Mouse (Mus musculus): ENCODE measurements at regions not wholly inside any gene's neighbourhood (a gene's known extent, or its start where the extent isn't known, plus 50 kb on each side); places are given as distances from the start of the nearest gene placed in this dataset.

DNA sequence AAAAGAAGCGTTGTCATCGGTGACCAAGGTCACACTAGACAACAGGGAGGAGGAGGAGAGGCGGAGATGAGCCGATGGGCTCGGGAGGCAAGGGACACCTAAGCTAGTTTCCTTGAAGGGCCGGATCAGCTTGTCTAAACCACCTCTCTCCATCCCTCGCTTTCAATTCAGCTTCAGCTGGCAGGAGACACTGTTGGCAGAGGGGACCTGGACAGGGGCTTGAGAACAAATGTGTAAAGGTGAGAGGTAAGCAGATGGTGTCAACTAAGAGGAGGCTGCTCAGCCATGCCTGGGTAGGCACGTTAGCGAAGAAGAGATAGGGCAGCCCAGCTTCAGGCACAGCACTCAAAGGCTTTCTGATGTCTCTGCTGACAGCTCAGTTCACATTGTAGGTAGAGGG is 299.8 kb upstream of the Prox1 start:
- no peaks in the 10 kb centered on the region for H3K27me3 ChIP-seq (ENCODE audit: control insufficient read depth, insufficient read depth, low read length)
- no peak overlapping the region for H3K4me3 ChIP-seq (ENCODE audit: low read depth, low read length)
- H3K27ac ChIP-seq (replicated peaks; ENCODE audit: low read depth, low read length) = no peak overlapping the region
- no peaks in the 10 kb centered on the region for H3K4me1 ChIP-seq (ENCODE audit: control insufficient read depth, insufficient read depth, low read length)
- H3K4me2 ChIP-seq (ENCODE audit: low read depth, low read length) = no peak overlapping the region
- H3K9ac ChIP-seq (replicated peaks; ENCODE audit: low read length) = no peak overlapping the region
- DNase-seq (ENCODE audit: low spot score) (no peak), ATAC-seq (replicated peaks; ENCODE audit: insufficient number of reproducible peaks, low FRiP score, low TSS enrichment, low read depth) (no peak)
- H3K9me3 ChIP-seq (replicated peaks; ENCODE audit: control insufficient read depth, low read length) = no peaks in the 10 kb centered on the region
- H3K36me3 ChIP-seq (replicated peaks; ENCODE audit: control insufficient read depth, insufficient read depth, low read depth, low read length) = no peaks in the 10 kb centered on the region
- WGBS = 88% methylated on average over 9 of the region's 9 CpGs

GRCm38 (mm10) chr1:190457541-190458061 is 287.1 kb upstream of the Prox1 start:
- H3K27ac ChIP-seq (replicated peaks; ENCODE audit: low read depth, low read length) = no peak overlapping the region
- no peak overlapping the region for H3K4me2 ChIP-seq (ENCODE audit: low read depth, low read length)
- 74% methylated on average over 12 of the region's 12 CpGs for WGBS
- H3K9me3 ChIP-seq (replicated peaks; ENCODE audit: control insufficient read depth, low read length) = no peaks in the 10 kb centered on the region
- H3K36me3 ChIP-seq (replicated peaks; ENCODE audit: control insufficient read depth, insufficient read depth, low read depth, low read length) = no peaks in the 10 kb centered on the region
- H3K27me3 ChIP-seq (ENCODE audit: control insufficient read depth, insufficient read depth, low read length) = no peaks in the 10 kb centered on the region
- ATAC-seq (replicated peaks; ENCODE audit: insufficient number of reproducible peaks, low FRiP score, low TSS enrichment, low read depth) (no peak), DNase-seq (ENCODE audit: low spot score) (no peak)
- H3K4me3 ChIP-seq (ENCODE audit: low read depth, low read length) = no peak overlapping the region
- H3K4me1 ChIP-seq (ENCODE audit: control insufficient read depth, insufficient read depth, low read length) = no peaks in the 10 kb centered on the region
- H3K9ac ChIP-seq (replicated peaks; ENCODE audit: low read length) = no peak overlapping the region

DNA sequence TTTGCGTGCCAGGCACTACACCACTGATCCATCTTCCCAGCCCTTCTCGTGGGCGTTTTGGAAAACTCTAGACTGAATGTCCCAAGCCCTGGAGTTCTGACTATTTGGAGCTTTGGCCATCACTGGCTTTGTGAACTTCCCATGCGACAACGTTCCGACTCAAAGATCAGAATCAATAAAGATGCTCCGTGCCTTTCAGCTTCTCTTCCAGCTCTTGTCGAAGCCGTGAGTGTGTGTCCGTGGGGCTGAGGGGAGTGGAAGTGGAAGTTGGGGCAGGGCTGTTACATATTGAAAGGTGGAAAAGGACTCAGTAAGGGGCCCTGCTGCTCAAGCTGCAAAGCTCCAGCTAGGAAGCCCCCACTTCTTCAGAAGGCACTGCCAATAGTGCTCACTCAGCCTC is 283.0 kb upstream of the Prox1 start:
- Histone ChIP-seq H3K4me2 (ENCODE audit: low read depth, low read length) (no peak overlapping the region), H3K36me3 (replicated peaks; ENCODE audit: control insufficient read depth, insufficient read depth, low read depth, low read length) (no peaks in the 10 kb centered on the region), H3K9ac (replicated peaks; ENCODE audit: low read length) (no peak overlapping the region), H3K4me1 (ENCODE audit: control insufficient read depth, insufficient read depth, low read length) (no peaks in the 10 kb centered on the region), H3K4me3 (ENCODE audit: low read depth, low read length) (no peak overlapping the region), H3K27me3 (ENCODE audit: control insufficient read depth, insufficient read depth, low read length) (no peaks in the 10 kb centered on the region), H3K27ac (replicated peaks; ENCODE audit: low read depth, low read length) (no peak overlapping the region), H3K9me3 (replicated peaks; ENCODE audit: control insufficient read depth, low read length) (no peaks in the 10 kb centered on the region)
- 92% methylated on average over 10 of the region's 10 CpGs for WGBS
- DNase-seq (ENCODE audit: low spot score) (no peak), ATAC-seq (replicated peaks; ENCODE audit: insufficient number of reproducible peaks, low FRiP score, low TSS enrichment, low read depth) (no peak)

GRCm38 (mm10) chr1:190452115-190452842 is 281.8 kb upstream of the Prox1 start:
- no peak overlapping the region for H3K4me2 ChIP-seq (ENCODE audit: low read depth, low read length)
- no peaks in the 10 kb centered on the region for H3K36me3 ChIP-seq (replicated peaks; ENCODE audit: control insufficient read depth, insufficient read depth, low read depth, low read length)
- H3K27me3 ChIP-seq (ENCODE audit: control insufficient read depth, insufficient read depth, low read length) = no peaks in the 10 kb centered on the region
- WGBS = 57% methylated on average over 11 of the region's 11 CpGs
- no peaks in the 10 kb centered on the region for H3K9me3 ChIP-seq (replicated peaks; ENCODE audit: control insufficient read depth, low read length)
- no peaks in the 10 kb centered on the region for H3K4me1 ChIP-seq (ENCODE audit: control insufficient read depth, insufficient read depth, low read length)
- H3K4me3 ChIP-seq (ENCODE audit: low read depth, low read length) = no peak overlapping the region
- no peak overlapping the region for H3K9ac ChIP-seq (replicated peaks; ENCODE audit: low read length)
- DNase-seq (ENCODE audit: low spot score) = no peak
- ATAC-seq (replicated peaks; ENCODE audit: insufficient number of reproducible peaks, low FRiP score, low TSS enrichment, low read depth) = no peak; the same call in 1 of the 2 replicates
- H3K27ac ChIP-seq (replicated peaks; ENCODE audit: low read depth, low read length) = no peak overlapping the region

- Histone ChIP-seq H3K4me3 (ENCODE audit: low read depth, low read length) (no peak overlapping the region), H3K27ac (replicated peaks; ENCODE audit: low read depth, low read length) (no peak overlapping the region), H3K9me3 (replicated peaks; ENCODE audit: control insufficient read depth, low read length) (no peaks in the 10 kb centered on the region), H3K36me3 (replicated peaks; ENCODE audit: control insufficient read depth, insufficient read depth, low read depth, low read length) (no peaks in the 10 kb centered on the region), H3K27me3 (ENCODE audit: control insufficient read depth, insufficient read depth, low read length) (no peaks in the 10 kb centered on the region), H3K9ac (replicated peaks; ENCODE audit: low read length) (no peak overlapping the region), H3K4me2 (ENCODE audit: low read depth, low read length) (no peak overlapping the region), H3K4me1 (ENCODE audit: control insufficient read depth, insufficient read depth, low read length) (no peaks in the 10 kb centered on the region)
- ATAC-seq (replicated peaks; ENCODE audit: insufficient number of reproducible peaks, low FRiP score, low TSS enrichment, low read depth) (no peak), DNase-seq (ENCODE audit: low spot score) (no peak)
- WGBS = 20% methylated on average over 8 of the region's 8 CpGs
Measured at GRCm38 (mm10) chr1:190448263-190448662, 277.7 kb upstream of the Prox1 start.

DNA sequence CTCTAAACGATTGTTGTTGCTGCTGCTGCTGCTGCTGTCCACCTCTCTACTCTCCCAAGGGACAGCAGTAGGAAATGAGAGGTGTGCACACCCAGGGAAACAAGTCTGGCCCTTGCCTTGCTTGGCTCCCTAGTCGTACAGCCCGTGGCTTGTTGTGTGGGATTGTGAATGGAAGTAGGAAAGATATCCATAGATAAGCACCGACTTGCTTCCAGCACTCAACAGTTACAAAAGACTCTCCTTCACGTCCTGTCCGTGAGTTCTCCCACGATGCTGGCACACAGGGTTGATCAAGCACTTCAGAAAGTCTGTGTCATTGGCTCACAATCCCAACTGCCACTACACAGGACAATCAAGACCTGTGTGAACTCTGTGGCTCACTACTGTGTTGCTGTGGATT is 276.7 kb upstream of the Prox1 start:
- DNase-seq (ENCODE audit: low spot score) (no peak), ATAC-seq (replicated peaks; ENCODE audit: insufficient number of reproducible peaks, low FRiP score, low TSS enrichment, low read depth) (no peak)
- H3K27ac ChIP-seq (replicated peaks; ENCODE audit: low read depth, low read length) = no peak overlapping the region
- no peak overlapping the region for H3K9ac ChIP-seq (replicated peaks; ENCODE audit: low read length)
- 83% methylated on average over 7 of the region's 7 CpGs for WGBS
- no peak overlapping the region for H3K4me3 ChIP-seq (ENCODE audit: low read depth, low read length)
- H3K9me3 ChIP-seq (replicated peaks; ENCODE audit: control insufficient read depth, low read length) = no peaks in the 10 kb centered on the region
- H3K27me3 ChIP-seq (ENCODE audit: control insufficient read depth, insufficient read depth, low read length) = no peaks in the 10 kb centered on the region
- no peaks in the 10 kb centered on the region for H3K36me3 ChIP-seq (replicated peaks; ENCODE audit: control insufficient read depth, insufficient read depth, low read depth, low read length)
- no peaks in the 10 kb centered on the region for H3K4me1 ChIP-seq (ENCODE audit: control insufficient read depth, insufficient read depth, low read length)
- no peak overlapping the region for H3K4me2 ChIP-seq (ENCODE audit: low read depth, low read length)

DNA sequence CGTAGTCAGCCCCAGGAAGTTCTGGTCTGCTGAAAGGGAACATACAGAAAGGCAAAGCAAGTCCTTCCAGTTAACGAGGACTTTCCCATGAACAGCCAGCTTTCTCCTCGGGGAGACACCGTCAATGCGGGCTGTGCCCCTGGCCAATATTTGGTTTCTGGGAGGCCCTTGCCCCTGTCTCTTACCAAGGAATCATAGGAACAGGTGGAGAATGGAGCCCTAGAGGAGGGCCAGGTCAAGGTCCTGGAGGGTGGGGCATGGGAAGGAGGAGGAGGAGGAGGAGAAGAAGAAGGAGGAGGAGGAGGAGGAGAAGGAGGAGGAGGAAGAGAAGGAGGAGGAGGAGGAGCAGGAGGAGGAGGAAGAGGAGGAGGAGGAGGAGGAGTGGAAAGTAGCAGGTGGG is 276.2 kb upstream of the Prox1 start:
- Histone ChIP-seq H3K9ac (replicated peaks; ENCODE audit: low read length) (no peak overlapping the region), H3K9me3 (replicated peaks; ENCODE audit: control insufficient read depth, low read length) (no peaks in the 10 kb centered on the region), H3K27me3 (ENCODE audit: control insufficient read depth, insufficient read depth, low read length) (no peaks in the 10 kb centered on the region), H3K27ac (replicated peaks; ENCODE audit: low read depth, low read length) (no peak overlapping the region), H3K4me3 (ENCODE audit: low read depth, low read length) (no peak overlapping the region), H3K36me3 (replicated peaks; ENCODE audit: control insufficient read depth, insufficient read depth, low read depth, low read length) (no peaks in the 10 kb centered on the region), H3K4me1 (ENCODE audit: control insufficient read depth, insufficient read depth, low read length) (no peaks in the 10 kb centered on the region), H3K4me2 (ENCODE audit: low read depth, low read length) (no peak overlapping the region)
- DNase-seq (ENCODE audit: low spot score) (no peak), ATAC-seq (replicated peaks; ENCODE audit: insufficient number of reproducible peaks, low FRiP score, low TSS enrichment, low read depth) (no peak)
- WGBS = 85% methylated on average over 5 of the region's 5 CpGs

- WGBS = 77% methylated on average over 9 of the region's 9 CpGs
- Histone ChIP-seq H3K36me3 (replicated peaks; ENCODE audit: control insufficient read depth, insufficient read depth, low read depth, low read length) (no peaks in the 10 kb centered on the region), H3K9ac (replicated peaks; ENCODE audit: low read length) (no peak overlapping the region), H3K4me2 (ENCODE audit: low read depth, low read length) (no peak overlapping the region), H3K27ac (replicated peaks; ENCODE audit: low read depth, low read length) (no peak overlapping the region), H3K9me3 (replicated peaks; ENCODE audit: control insufficient read depth, low read length) (no peaks in the 10 kb centered on the region), H3K4me3 (ENCODE audit: low read depth, low read length) (no peak overlapping the region), H3K27me3 (ENCODE audit: control insufficient read depth, insufficient read depth, low read length) (no peaks in the 10 kb centered on the region), H3K4me1 (ENCODE audit: control insufficient read depth, insufficient read depth, low read length) (no peaks in the 10 kb centered on the region)
- ATAC-seq (replicated peaks; ENCODE audit: insufficient number of reproducible peaks, low FRiP score, low TSS enrichment, low read depth) (no peak), DNase-seq (ENCODE audit: low spot score) (no peak)
Measured at GRCm38 (mm10) chr1:190444366-190444765, 273.9 kb upstream of the Prox1 start.

Measured in embryonic facial prominence, embryonic 11.5 days (tissue).